Mouse (Mus musculus) monocyte, adult 2 months (primary cell): ENCODE measurements around the gene Rassf5.

Experiments used
- DNase-seq, 2 experiments: peaks; one replicate each; pipeline ENCODE4 v3.0.0; 2022; ENCODE audit warnings: low spot score in 2 of 2, low read depth in 1 of 2

The Rassf5 gene

GRCm38 (mm10) chr1:131259632-131260308 is 14.7 kb upstream of the Rassf5 start:
- no peak for DNase-seq

GRCm38 (mm10) chr1:131257288-131257687 is 12.2 kb upstream of the Rassf5 start:
- no peak for DNase-seq

GRCm38 (mm10) chr1:131252516-131253250 is 7.6 kb upstream of the Rassf5 start:
- peak in 1 of 2 experiments; percentile 37 for DNase-seq

- no peak for DNase-seq
These were observed 1.7 kb upstream of the Rassf5 start for GRCm38 (mm10) chr1:131246433-131247395.

GRCm38 (mm10) chr1:131245926-131246325 is 868 bp upstream of the Rassf5 start:
- no peak for DNase-seq

- DNase-seq, result no peak
These were observed 446 bp downstream of the Rassf5 start for GRCm38 (mm10) chr1:131244536-131245088.

- DNase-seq, result no peak
These were observed 2.1 kb downstream of the Rassf5 start for GRCm38 (mm10) chr1:131242956-131243355.

GRCm38 (mm10) chr1:131239576-131240193 is 5.4 kb downstream of the Rassf5 start:
- no peak for DNase-seq

GRCm38 (mm10) chr1:131238931-131239381 is 6.1 kb downstream of the Rassf5 start:
- no peak for DNase-seq

GRCm38 (mm10) chr1:131236077-131236476 is 9.0 kb downstream of the Rassf5 start:
- DNase-seq, result no peak

GRCm38 (mm10) chr1:131233527-131233926 is 11.5 kb downstream of the Rassf5 start:
- no peak for DNase-seq

- DNase-seq, result no peak
These were observed 16.4 kb downstream of the Rassf5 start for GRCm38 (mm10) chr1:131228659-131229058.

GRCm38 (mm10) chr1:131228225-131228624 is 16.8 kb downstream of the Rassf5 start:
- no peak for DNase-seq

GRCm38 (mm10) chr1:131224848-131225471 is 20.1 kb downstream of the Rassf5 start:
- DNase-seq, result no peak

- DNase-seq, result no peak
These were observed 21.7 kb downstream of the Rassf5 start for GRCm38 (mm10) chr1:131223345-131223744.

GRCm38 (mm10) chr1:131221822-131222590 is 23.1 kb downstream of the Rassf5 start:
- no peak for DNase-seq

GRCm38 (mm10) chr1:131218933-131219332 is 26.1 kb downstream of the Rassf5 start:
- DNase-seq, result no peak

GRCm38 (mm10) chr1:131213361-131213760 is 31.7 kb downstream of the Rassf5 start:
- no peak for DNase-seq

GRCm38 (mm10) chr1:131212956-131213355 is 32.1 kb downstream of the Rassf5 start:
- no peak for DNase-seq
